Mouse (Mus musculus) cerebellum, adult 2 months (tissue): ENCODE measurements around the gene Fam234b.

ENCODE experiments used
- CTCF ChIP-seq: fragments of 200-500 bp; IDR thresholded peaks from 2 replicates; pipeline ENCODE4 v1.5.1; 2011; ENCODE audit warnings: low read depth, mild to moderate bottlenecking, control low read depth, low read length, moderate library complexity, borderline replicate concordance; ENCODE audit not compliant: insufficient read depth
- POLR2A ChIP-seq: fragments of 200-500 bp; IDR thresholded peaks from 2 replicates; pipeline ENCODE4 v1.6.1; 2011; ENCODE audit warnings: low read length, control low read depth, borderline replicate concordance; ENCODE audit not compliant: insufficient read depth

GRCm38 (mm10) chr6:135192993-135193392 lies 4.8 kb upstream of the Fam234b start:
- no peak for TF ChIP-seq CTCF
- TF ChIP-seq POLR2A, result no peak
